Mouse (Mus musculus) neural tube, embryonic 11.5 days (tissue): ENCODE data around the gene Ung. TPM values are rescaled to one million over a fixed set of nuclear protein-coding genes. Genes with fewer than 3 reads are reported as not detected.
A peak's percentile ranks its signal among the peaks of the same experiment; 100 is the strongest.

ENCODE experiments used
- ATAC-seq: fragments of 200-750 bp; cut with Nextera tagmentation; 2 replicates; pipeline ENCODE4 v1.8.0; 2017; ENCODE audit warnings: moderate number of reproducible peaks, mild to moderate bottlenecking, moderate TSS enrichment, moderate library complexity; ENCODE audit not compliant: insufficient read depth, low FRiP score, low TSS enrichment
- DNase-seq: peaks from one replicate; pipeline ENCODE4 v3.0.0-alpha.2; 2015; ENCODE audit warnings: low spot score
- H3K27ac ChIP-seq: fragments of 300-500 bp; sonication (generic); 2 replicates; pipeline ENCODE4 v1.5.1; 2014; ENCODE audit warnings: low read depth, mild to moderate bottlenecking, low read length
- H3K27me3 ChIP-seq: fragments of 300-500 bp; sonication (generic); 2 replicates; pipeline ENCODE4 v1.6.1; 2014; ENCODE audit warnings: mild to moderate bottlenecking, low read length, mixed read lengths; ENCODE audit not compliant: control insufficient read depth, insufficient read depth
- H3K36me3 ChIP-seq: fragments of 300-500 bp; sonication (generic); 2 replicates; pipeline ENCODE4 v1.6.1; 2014; ENCODE audit warnings: mild to moderate bottlenecking, low read length, moderate library complexity, mixed read lengths; ENCODE audit not compliant: control insufficient read depth, insufficient read depth
- H3K4me1 ChIP-seq: fragments of 300-500 bp; sonication (generic); 2 replicates; pipeline ENCODE4 v1.6.1; 2014; ENCODE audit warnings: low read length, mixed read lengths; ENCODE audit not compliant: control insufficient read depth, insufficient read depth
- H3K4me2 ChIP-seq: fragments of 300-500 bp; sonication (generic); 2 replicates; pipeline ENCODE4 v1.6.1; 2014; ENCODE audit warnings: low read depth, mild to moderate bottlenecking, moderate library complexity
- H3K4me3 ChIP-seq: fragments of 300-500 bp; sonication (generic); 2 replicates; pipeline ENCODE4 v1.5.1; 2014; ENCODE audit warnings: low read depth, low read length
- H3K9ac ChIP-seq: fragments of 300-500 bp; sonication (generic); 2 replicates; pipeline ENCODE4 v1.6.1; 2014; ENCODE audit warnings: mild to moderate bottlenecking, low read length
- H3K9me3 ChIP-seq: fragments of 300-500 bp; sonication (generic); 2 replicates; pipeline ENCODE4 v1.6.1; 2016; ENCODE audit warnings: low read length; ENCODE audit not compliant: control insufficient read depth
- WGBS: fragments of 180-500 bp; shearing (Covaris S2); extraction: QIAGEN DNeasy Blood & Tissue Kit; methylation state at CpG from one replicate; pipeline ENCODE4 v1.1.7; 2014; 5-methylcytosine and 5-hydroxymethylcytosine counted together
- polyA plus RNA-seq: library from polyadenylated mRNA; unstranded; fragments of >200 nt; fragmentation: Nextera tagmentation; extraction: Ambion mirVana; gene quantifications from 2 replicates; pipeline ENCODE4 v1.2.1, GENCODE M21; 2014

Gene Ung
- polyA plus RNA-seq, 1 experiment from 2014 or later: 28.0 TPM

DNA sequence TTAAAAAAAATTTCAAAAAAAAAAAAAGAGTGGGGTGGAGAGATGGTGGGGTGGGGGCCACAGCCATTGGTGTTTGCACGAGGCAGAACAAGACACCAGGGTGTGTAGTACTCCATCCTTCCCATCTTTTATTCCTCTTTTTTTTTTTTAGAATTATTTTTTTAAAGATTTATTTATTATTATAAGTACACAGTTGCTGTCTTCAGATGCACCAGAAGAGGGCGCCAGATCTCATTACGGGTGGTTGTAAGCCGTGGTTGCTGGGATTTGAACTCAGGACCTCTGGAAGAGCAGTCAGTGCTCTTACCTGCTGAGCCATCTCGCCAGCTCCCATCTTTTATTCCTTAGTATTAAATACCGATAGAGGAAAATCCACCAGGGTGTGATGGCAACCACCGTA is 43.3 kb downstream of the Ung start:
- H3K9ac ChIP-seq: no peak overlapping the region
- no peaks in the 10 kb centered on the region for H3K9me3 ChIP-seq
- DNase-seq (no peak), ATAC-seq (no peak)
- no peak overlapping the region for H3K4me2 ChIP-seq
- no peak overlapping the region for H3K4me3 ChIP-seq
- 0 out of 2 replicates have a peak, but pooled peaks cover 9% of the 10 kb centered on the region for H3K4me1 ChIP-seq
- whole genome bisulfite sequencing: 76% methylated on average over 7 of the region's 7 CpGs
- H3K27me3 ChIP-seq: no peaks in the 10 kb centered on the region
- H3K27ac ChIP-seq: no peak overlapping the region
- H3K36me3 ChIP-seq: no peaks in the 10 kb centered on the region

DNA sequence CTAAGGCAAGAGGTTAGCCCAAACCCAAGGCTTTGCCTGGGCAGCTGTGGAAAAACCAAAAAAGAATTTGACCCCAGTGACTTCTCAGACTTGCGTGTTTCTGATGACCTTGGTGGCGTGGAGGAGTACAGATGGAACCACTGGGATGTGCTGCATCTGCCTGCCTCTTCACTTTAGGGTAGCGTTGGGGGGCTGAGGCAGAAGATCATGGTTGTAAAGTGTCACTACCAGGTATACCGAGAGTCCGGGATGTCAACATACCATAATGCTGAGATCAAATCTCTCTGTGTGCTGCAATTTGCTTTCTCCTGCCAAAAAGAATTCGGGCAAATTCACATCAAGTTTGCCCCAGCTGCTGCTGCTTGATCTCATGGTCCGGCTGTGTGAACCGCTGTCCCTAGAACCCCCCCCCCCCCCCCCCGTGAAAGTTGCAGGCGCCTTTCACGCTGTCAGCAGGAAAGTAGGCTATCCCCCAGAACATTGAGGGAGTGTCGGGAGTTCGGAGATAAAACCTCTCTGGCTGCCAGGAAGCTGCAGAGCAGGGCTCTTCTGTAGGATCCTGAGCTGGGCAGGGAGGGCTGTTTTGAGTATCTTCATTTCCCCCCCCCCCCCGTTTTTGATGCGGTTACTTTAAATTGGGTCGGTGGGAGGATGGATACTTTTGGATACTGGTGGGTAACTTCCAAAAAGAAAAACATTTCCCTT is 43.8 kb downstream of the Ung start:
- no peaks in the 10 kb centered on the region for H3K27me3 ChIP-seq
- no peak for ATAC-seq

DNA sequence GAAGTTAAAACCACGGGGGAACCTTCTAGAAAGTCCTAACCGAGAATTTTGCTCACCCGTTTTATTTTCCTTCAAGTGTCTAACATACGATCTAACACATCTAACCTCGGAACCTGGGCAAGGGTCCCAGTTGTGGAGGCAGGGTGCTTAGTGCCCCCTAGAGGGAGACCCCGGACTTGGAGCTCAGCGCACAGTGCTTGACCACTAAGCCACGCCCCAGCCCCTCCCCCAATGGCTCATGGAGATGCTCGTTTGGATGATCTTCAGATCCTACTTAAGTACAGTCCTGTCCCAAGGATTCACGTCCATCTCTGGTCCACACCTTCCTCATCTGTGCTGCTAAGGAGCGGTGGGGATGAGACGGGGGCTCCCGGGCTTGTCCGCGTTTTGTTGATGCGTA is 44.5 kb downstream of the Ung start:
- H3K9me3 ChIP-seq: no peaks in the 10 kb centered on the region
- no peak overlapping the region for H3K4me3 ChIP-seq
- DNase-seq (peak; percentile 75), ATAC-seq (no peak)
- no peak overlapping the region for H3K9ac ChIP-seq
- H3K4me2 ChIP-seq: no peak overlapping the region
- no peak overlapping the region for H3K27ac ChIP-seq
- no peaks in the 10 kb centered on the region for H3K27me3 ChIP-seq
- 14% methylated on average over 16 of the region's 16 CpGs for WGBS
- 0 out of 2 replicates have a peak, but pooled peaks cover 9% of the 10 kb centered on the region for H3K4me1 ChIP-seq
- no peaks in the 10 kb centered on the region for H3K36me3 ChIP-seq

More for the DNA sequence above, 43.8 kb downstream of the Ung start:
- H3K4me1 ChIP-seq: 0 out of 2 replicates have a peak, but pooled peaks cover 9% of the 10 kb centered on the region
- WGBS: 39% methylated on average over 15 of the region's 16 CpGs
- no peak overlapping the region for H3K9ac ChIP-seq
- DNase-seq: no peak
- H3K36me3 ChIP-seq: no peaks in the 10 kb centered on the region
- no peak overlapping the region for H3K4me2 ChIP-seq
- H3K9me3 ChIP-seq: no peaks in the 10 kb centered on the region
- no peak overlapping the region for H3K4me3 ChIP-seq
- no peak overlapping the region for H3K27ac ChIP-seq

DNA sequence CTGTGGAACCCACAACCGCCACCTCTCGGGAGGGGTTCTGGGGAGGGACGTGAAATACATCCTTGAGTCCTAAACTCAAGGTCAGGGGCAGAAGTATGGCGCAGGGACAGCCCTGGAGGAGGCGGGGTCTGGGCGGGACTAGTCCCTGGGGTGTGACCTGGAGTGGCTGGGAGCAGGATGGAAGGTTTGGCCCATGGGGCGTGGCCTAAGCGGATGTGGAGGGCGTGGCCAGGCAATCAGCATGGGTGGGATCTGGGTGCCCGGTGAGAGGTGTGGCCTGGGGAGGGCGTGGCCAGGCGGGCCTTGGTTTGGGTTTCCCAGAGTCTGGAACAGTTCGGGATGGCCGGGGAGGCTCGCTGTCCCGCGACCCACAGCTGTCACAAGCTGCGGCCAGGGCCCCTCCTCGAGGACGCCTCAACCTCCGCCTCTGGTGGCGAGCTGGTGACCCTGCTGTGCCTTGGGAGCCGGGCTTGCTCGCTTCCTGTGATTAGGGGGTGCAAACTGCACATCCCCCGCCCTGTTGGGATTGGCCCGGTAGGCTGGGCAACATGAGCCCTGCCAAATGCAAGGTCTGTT is 45.5 kb downstream of the Ung start:
- no peaks in the 10 kb centered on the region for H3K27me3 ChIP-seq
- peak overlapping the region; percentile 40 for H3K4me3 ChIP-seq
- H3K27ac ChIP-seq: no peak overlapping the region
- H3K9ac ChIP-seq: peak overlapping the region; percentile 32; the same call in 1 of the 2 replicates
- H3K4me1 ChIP-seq: 0 out of 2 replicates have a peak, but pooled peaks cover 9% of the 10 kb centered on the region
- no peaks in the 10 kb centered on the region for H3K36me3 ChIP-seq
- peak overlapping the region; percentile 78 for H3K4me2 ChIP-seq
- under 1% methylated on average over 22 of the region's 26 CpGs for WGBS
- ATAC-seq (peak; percentile 82), DNase-seq (peak; percentile 91)
- H3K9me3 ChIP-seq: no peaks in the 10 kb centered on the region

GRCm38 (mm10) chr5:114176548-114177400 is 46.6 kb downstream of the Ung start:
- H3K27me3 ChIP-seq: no peaks in the 10 kb centered on the region
- 0 out of 2 replicates have a peak, but pooled peaks cover 9% of the 10 kb centered on the region for H3K4me1 ChIP-seq
- peak overlapping the region; percentile 78; the same call in 1 of the 2 replicates for H3K4me2 ChIP-seq
- no peak overlapping the region for H3K27ac ChIP-seq
- ATAC-seq: no peak
- H3K9ac ChIP-seq: no peak overlapping the region
- H3K36me3 ChIP-seq: no peaks in the 10 kb centered on the region
- 50% methylated on average over 8 of the region's 8 CpGs for WGBS
- H3K9me3 ChIP-seq: no peaks in the 10 kb centered on the region
- DNase-seq: no peak
- no peak overlapping the region for H3K4me3 ChIP-seq

GRCm38 (mm10) chr5:114177966-114178719 is 48.0 kb downstream of the Ung start:
- 0 out of 2 replicates have a peak, but pooled peaks cover 9% of the 10 kb centered on the region for H3K4me1 ChIP-seq
- no peak overlapping the region for H3K9ac ChIP-seq
- no peak overlapping the region for H3K4me3 ChIP-seq
- 88% methylated on average over 4 of the region's 4 CpGs for WGBS
- no peak overlapping the region for H3K27ac ChIP-seq
- no peaks in the 10 kb centered on the region for H3K9me3 ChIP-seq
- no peak overlapping the region for H3K4me2 ChIP-seq
- no peaks in the 10 kb centered on the region for H3K36me3 ChIP-seq
- ATAC-seq (no peak), DNase-seq (no peak)
- H3K27me3 ChIP-seq: no peaks in the 10 kb centered on the region

DNA sequence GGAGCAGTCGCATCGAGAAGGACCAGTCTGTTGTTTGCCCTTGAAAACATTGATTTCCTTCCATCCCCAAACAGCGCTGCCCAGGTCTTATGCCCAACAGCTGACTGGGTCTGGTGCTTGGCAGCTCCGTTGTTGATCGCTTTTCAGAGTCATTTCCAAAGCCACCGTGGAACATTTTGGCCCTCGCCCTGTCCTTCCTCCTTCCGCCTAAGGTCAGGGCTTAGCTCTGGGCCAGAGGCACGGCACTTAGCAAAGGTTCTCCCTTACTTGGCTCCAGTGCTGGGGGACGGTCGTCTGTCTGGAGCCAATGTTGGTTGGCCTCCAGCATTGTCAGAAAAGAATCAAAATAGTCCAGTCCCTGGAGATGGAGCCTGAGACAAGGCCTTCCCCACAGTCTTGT is 49.4 kb downstream of the Ung start:
- H3K4me2 ChIP-seq: no peak overlapping the region
- 92% methylated on average over 11 of the region's 11 CpGs for whole genome bisulfite sequencing
- H3K4me1 ChIP-seq: 0 out of 2 replicates have a peak, but pooled peaks cover 9% of the 10 kb centered on the region
- ATAC-seq (no peak), DNase-seq (no peak)
- no peak overlapping the region for H3K4me3 ChIP-seq
- no peak overlapping the region for H3K9ac ChIP-seq
- no peak overlapping the region for H3K27ac ChIP-seq
- no peaks in the 10 kb centered on the region for H3K36me3 ChIP-seq
- H3K27me3 ChIP-seq: no peaks in the 10 kb centered on the region
- no peaks in the 10 kb centered on the region for H3K9me3 ChIP-seq

DNA sequence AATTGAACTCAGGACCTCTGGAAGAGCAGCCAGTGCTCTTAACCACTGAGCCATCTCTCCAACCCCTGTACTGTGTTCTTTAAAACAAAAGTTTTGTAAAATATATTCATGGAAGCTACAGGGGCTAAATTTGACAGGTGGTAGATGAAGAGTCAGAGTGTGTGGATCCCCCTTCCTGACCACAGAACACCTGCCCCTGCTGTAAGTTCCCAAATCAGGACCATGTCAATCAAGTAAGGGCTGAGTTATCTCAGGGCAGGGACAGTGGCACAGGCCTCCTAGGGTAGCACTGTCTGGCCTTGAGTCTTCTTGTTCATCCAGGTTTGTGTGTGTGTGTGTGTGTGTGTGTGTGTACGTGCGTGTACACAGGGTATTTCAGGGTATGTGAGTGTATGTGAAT is 53.3 kb downstream of the Ung start:
- DNase-seq: no peak
- H3K36me3 ChIP-seq: no peaks in the 10 kb centered on the region
- H3K27me3 ChIP-seq: no peaks in the 10 kb centered on the region
- H3K4me1 ChIP-seq: no peaks in the 10 kb centered on the region
- H3K4me3 ChIP-seq: no peak overlapping the region
- no peak overlapping the region for H3K4me2 ChIP-seq
- H3K9ac ChIP-seq: no peak overlapping the region
- H3K9me3 ChIP-seq: no peaks in the 10 kb centered on the region
- H3K27ac ChIP-seq: no peak overlapping the region
- 100% methylated on average over 2 of the region's 2 CpGs for WGBS
- no peak for ATAC-seq
